Mouse (Mus musculus): ENCODE results near the gene Kpna2.
"Not testable (repeated sequence)": the region's sequence is repeated elsewhere in the genome, so short reads cannot be mapped to it uniquely, and the experiment has no call there.

Gene Kpna2

GRCm38 (mm10) chr11:106999151-106999948 lies at the start of gene Kpna2:
Gene Kpna2 (minus strand): TSS chr11:106999541.
- peak; percentile 92 to 94 for DNase-seq

GRCm38 (mm10) chr11:107046766-107047620 lies 47.7 kb upstream of the Kpna2 start:
- no peak for DNase-seq

GRCm38 (mm10) chr11:107045546-107045945 lies 46.2 kb upstream of the Kpna2 start:
- no peak for DNase-seq

GRCm38 (mm10) chr11:107044321-107044720 lies 45.0 kb upstream of the Kpna2 start:
- peak in 1 of 2 experiments; percentile 73 for DNase-seq

- no peak for DNase-seq
Observed at GRCm38 (mm10) chr11:107043361-107043760, 44.0 kb upstream of the Kpna2 start.

GRCm38 (mm10) chr11:107041396-107041795 lies 42.1 kb upstream of the Kpna2 start:
- DNase-seq: no peak

DNA sequence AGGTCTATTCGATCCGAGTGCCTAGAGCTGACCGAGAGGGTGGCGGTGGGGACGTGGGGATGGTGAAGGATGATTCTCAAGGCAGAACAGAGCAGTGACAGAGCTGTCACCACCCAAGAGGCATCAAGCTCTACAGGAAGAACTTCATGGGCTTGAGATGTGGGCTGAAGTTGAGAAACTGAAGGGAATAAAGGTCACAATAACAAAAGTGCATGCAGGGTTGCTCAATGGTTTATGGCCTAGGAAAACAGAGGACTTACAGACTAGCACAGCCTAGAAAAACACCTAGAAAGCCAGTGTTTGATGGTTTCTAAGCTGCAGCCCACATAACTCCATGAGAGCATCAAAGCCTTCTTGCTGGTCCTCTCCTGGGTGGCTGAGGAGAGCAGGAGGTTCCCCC lies 40.1 kb upstream of the Kpna2 start:
- DNase-seq: no peak

- DNase-seq: no peak
Observed at GRCm38 (mm10) chr11:107034085-107034810, 34.9 kb upstream of the Kpna2 start.

DNA sequence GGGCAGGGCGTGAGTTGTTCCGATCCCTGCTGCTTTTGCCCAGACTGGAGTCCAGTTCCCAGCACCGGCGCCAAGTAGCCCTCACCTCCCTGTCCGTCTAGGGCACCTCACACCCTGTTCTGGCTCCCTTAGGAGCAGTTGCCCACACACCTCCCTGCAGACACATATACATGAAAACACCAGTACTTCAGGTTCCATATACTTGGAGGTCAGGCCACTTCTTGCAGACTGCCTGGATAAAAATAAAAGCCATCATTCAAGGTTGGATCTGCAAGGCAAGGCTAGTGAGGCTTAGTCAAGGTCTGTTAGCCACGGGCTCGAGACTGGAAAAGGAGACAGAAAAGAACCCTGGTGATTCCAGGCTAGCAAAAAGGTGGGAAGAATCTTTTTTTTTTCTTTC lies 32.3 kb upstream of the Kpna2 start:
- DNase-seq: no peak

DNA sequence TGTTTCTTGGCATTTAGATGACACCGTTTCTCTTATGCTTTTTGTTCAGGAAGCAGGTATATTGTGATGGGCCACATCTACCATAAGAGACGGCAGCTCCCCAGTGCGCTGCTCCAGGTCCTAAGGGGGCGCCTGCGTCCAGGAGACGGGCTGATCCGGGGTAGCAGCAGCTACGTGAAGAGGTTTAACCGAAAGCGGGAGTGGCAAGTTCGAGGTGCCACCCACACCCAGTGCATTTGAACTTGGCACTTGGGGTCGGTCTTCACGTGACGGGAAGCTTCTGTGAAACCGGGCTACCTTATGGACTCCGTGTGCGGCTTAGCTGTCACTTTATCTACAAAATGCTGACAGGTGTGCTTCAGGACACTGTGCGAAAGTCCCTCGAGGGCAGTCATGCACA lies 30.2 kb upstream of the Kpna2 start:
- DNase-seq: no peak

DNA sequence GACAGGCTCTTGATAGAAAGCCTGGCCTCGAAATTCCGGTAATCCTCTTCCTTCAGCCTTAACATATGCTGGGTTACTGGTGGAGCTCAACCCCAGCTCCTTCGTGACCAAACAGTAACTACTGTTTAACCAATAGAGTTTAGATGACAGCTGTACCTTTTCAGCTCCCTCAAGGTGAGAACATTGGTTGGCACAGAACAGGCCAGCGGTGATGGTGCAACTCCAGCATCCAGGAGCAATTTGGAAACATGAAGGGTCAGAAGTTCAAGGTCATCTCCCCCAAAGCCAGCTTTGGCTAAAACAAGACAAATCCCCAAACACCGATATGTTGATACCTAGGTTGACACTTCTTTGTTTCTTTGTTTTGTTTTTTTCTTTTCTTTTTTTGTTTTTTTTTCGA lies 29.4 kb upstream of the Kpna2 start:
- DNase-seq: no peak

GRCm38 (mm10) chr11:107028275-107028618 lies 28.9 kb upstream of the Kpna2 start:
- no peak for DNase-seq

DNA sequence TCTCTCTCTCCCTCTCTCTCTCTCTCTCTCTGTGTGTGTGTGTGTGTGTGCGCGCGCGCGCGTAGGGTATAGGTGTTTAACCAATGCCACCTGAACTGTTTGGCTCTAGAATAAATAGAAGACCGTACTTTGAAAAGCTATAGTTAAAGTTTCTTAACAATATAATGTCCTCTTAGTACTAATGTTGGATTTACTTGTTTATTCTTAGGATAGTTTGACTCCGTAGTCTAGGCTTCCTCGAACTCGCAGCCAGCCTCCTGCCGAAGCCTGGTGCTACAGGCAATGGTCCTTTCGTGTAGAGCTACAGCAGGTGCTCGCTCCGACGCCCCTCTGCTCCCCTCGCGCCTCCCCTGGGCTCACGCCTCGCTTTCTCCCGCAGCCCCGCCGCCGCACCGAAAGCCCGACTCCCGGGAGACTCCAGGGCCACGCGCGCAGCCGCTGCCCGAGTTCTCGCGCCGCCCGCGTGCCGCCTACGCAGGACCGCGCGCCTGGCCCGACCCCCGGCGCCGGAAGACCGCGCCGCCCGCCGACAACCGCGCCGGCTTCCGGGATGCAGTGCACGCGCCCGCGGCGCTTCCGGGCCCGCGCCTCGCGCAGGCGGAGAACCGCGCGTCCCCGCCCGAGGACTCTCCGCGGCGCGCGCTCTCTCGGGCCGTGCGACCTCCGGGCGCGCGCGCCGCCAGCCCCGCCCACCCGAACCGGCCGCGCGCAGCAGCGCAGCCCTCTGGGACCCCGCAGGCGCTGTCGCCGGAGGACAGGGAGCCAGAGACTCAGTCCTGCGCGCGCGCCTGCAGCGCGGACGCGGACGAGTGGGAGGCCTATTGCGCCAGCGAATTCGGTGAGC lies 28.3 kb upstream of the Kpna2 start:
- peak; percentile 91 to 97 for DNase-seq

GRCm38 (mm10) chr11:107026554-107027430 lies 27.5 kb upstream of the Kpna2 start:
- no peak for DNase-seq

DNA sequence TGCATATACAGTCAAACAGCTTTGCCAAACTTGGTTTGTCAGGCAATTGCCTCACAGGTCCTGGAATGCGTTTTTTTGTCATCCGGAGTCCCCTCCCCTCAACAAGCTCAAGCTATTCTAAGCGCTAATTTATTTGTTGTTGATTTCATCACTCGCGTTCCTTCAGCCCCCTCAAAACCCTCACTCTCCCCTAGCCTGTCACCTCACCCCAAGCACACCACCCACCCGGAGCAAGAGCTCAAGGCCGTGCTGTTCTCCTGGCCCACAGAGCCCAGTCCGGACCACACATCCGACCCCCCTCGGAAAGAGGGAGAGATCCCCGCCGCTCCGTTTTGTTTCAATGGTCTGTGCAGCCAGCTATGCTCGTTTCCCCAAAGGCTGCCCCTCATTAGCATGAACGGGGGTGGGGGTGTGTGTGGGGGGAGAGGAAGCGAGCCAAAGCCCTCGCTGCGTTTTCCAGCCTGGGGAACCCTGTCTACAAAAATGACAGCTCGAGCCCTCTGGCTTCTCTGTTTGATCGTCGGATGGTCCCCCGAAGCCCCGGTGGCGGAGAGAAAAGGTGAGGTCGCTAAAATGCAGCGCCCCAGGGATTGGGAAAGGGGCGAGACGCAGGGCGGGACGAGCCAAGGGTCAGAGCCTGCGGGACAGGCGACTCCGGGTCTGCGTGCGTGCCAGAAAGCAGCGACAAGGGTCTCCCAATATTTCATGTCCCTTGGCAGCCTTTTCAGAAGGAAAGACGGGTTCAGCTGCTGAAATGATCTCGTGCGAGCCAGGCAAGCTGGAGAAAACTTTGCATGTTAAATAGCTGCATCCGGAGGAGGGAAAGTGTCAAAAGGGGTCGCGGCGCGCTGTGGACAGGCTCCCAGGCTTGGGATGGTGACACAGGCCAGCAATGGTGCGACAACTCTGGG lies 26.3 kb upstream of the Kpna2 start, which contains the start of gene 1810010H24Rik:
Gene 1810010H24Rik, plus strand, starts transcription at position 271 of the 911 bp plus-strand sequence.
- DNase-seq: peak; percentile 61 to 75

- DNase-seq: no peak
Observed at GRCm38 (mm10) chr11:107024406-107024805, 25.1 kb upstream of the Kpna2 start.

DNA sequence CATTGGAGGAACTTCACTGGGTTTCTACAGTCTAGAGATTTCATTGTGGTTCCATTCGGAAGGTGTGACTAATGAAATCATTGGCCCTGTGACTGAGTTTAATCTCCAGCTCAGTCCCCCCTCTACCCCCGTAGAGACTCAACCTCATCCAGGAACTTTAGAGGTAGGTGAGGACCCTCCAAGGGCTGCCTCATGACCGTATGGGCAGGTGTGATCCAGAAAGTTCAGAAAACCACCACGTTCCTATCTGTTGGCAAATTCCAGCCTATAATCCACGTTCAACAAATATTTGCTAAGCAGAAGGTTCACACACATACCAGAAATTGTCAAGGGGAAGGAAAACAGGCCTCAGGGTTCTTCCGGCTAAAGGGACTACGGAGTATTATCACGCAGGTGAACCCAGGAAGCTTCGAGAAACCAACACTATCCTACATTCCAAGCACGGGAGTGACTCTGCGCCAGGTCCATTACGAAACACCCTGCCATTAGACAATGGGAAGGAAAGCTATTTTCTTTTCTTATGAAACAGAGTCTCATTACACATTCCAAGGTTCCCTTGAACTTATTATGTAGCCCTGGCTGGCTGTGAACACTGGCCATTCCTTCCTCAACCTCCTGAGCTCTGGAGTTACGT lies 22.8 kb upstream of the Kpna2 start:
- DNase-seq: peak; percentile 66 to 72

- DNase-seq: not testable (repeated sequence)
Observed at GRCm38 (mm10) chr11:107019722-107020121, 20.4 kb upstream of the Kpna2 start.

- DNase-seq: no peak
Observed at GRCm38 (mm10) chr11:107019318-107019717, 20.0 kb upstream of the Kpna2 start.

GRCm38 (mm10) chr11:107018606-107019005 lies 19.3 kb upstream of the Kpna2 start:
- peak in 1 of 2 experiments; percentile 40 for DNase-seq
